Mouse (Mus musculus): ENCODE measurements around the gene Rack1.

- no peak for TF ChIP-seq CTCF (IDR thresholded peaks at IDR 0.05; ENCODE audit: borderline replicate concordance, insufficient read depth, low read depth, low read length)
- TF ChIP-seq POLR2A (IDR thresholded peaks at IDR 0.05; ENCODE audit: borderline replicate concordance, insufficient read depth, low read length): no peak
Observed at GRCm38 (mm10) chr11:48852624-48853473, 52.7 kb downstream of the Rack1 start.
